Mouse (Mus musculus) heart, postnatal 14 days (tissue): Measurements from ENCODE around the gene Gm8126. TPM values are rescaled to one million over a fixed set of nuclear protein-coding genes. Genes with fewer than 3 reads are reported as not detected.
"Not testable (repeated sequence)": the region's sequence is repeated elsewhere in the genome, so short reads cannot be mapped to it uniquely, and the experiment has no call there.

Source experiments
- DNase-seq, 2 experiments: peaks; one replicate each; pipeline ENCODE4 v3.0.0; 2021 to 2022
- intact Hi-C: fragments of 180-260 bp; cut with DNase I; formaldehyde crosslinking; loops from one replicate; pipeline ENCODE4 v1.15.1; 2025
- long read RNA-seq, 2 experiments: library from polyadenylated mRNA; stranded (forward); transcript quantifications; one replicate each; pipeline ENCODE4 v2.0.0; 2021
- total RNA-seq, 2 experiments: library from RNA; stranded (reverse); gene quantifications; 2 replicates each; pipeline ENCODE4 v1.2.3; 2021

Gene Gm8126
- total RNA-seq, result not detected
- long read RNA-seq, experiment 1, result 0 reads
- long read RNA-seq, experiment 2, result 0 reads

GRCm38 (mm10) chr14:43258349-43258748 lies at the start of gene Gm8126:
Gm8126 (plus strand) TSS chr14:43258649.
- DNase-seq, intact Hi-C loops: not testable (repeated sequence)

- intact Hi-C loops, DNase-seq: not testable (repeated sequence)
Measured at GRCm38 (mm10) chr14:43235204-43235603, 23.2 kb upstream of the Gm8126 start, which contains the start of gene Gm8122. Gm8122 (minus strand) TSS chr14:43235304.

GRCm38 (mm10) chr14:43237769-43238168 lies 20.7 kb upstream of the Gm8126 start:
- intact Hi-C loops, DNase-seq: not testable (repeated sequence)

GRCm38 (mm10) chr14:43249611-43250170 lies 8.8 kb upstream of the Gm8126 start:
- DNase-seq, intact Hi-C loops: not testable (repeated sequence)

GRCm38 (mm10) chr14:43250549-43251253 lies 7.7 kb upstream of the Gm8126 start:
- DNase-seq, intact Hi-C loops: not testable (repeated sequence)

- intact Hi-C loops, DNase-seq: not testable (repeated sequence)
Measured at GRCm38 (mm10) chr14:43256511-43256910, 1.9 kb upstream of the Gm8126 start.

GRCm38 (mm10) chr14:43263421-43263820 lies 5.0 kb downstream of the Gm8126 start:
- intact Hi-C loops, DNase-seq: not testable (repeated sequence)

- DNase-seq, intact Hi-C loops: not testable (repeated sequence)
Measured at GRCm38 (mm10) chr14:43268521-43269084, 10.2 kb downstream of the Gm8126 start.

GRCm38 (mm10) chr14:43269211-43269610 lies 10.8 kb downstream of the Gm8126 start:
- DNase-seq, result not testable (repeated sequence)

GRCm38 (mm10) chr14:43273161-43273560 lies 14.7 kb downstream of the Gm8126 start:
- not testable (repeated sequence) for DNase-seq

More at GRCm38 (mm10) chr14:43269211-43269610, 10.8 kb downstream of the Gm8126 start:
- intact Hi-C loops, result not testable (repeated sequence)

GRCm38 (mm10) chr14:43274986-43275511 lies 16.6 kb downstream of the Gm8126 start, which contains the start of gene Gm9732:
Gm9732 (plus strand) TSS chr14:43275036.
- DNase-seq, result not testable (repeated sequence)
- intact Hi-C loops, result loop anchor here (10.0 kb wide), 1 partner anchor 280 kb away; no protein-coding TSS in a partner anchor

More at GRCm38 (mm10) chr14:43273161-43273560, 14.7 kb downstream of the Gm8126 start:
- intact Hi-C loops, result loop anchor here (10.0 kb wide), 1 partner anchor 282 kb away; no protein-coding TSS in a partner anchor

- intact Hi-C loops, result loop anchor here (10.0 kb wide), 1 partner anchor 279 kb away; no protein-coding TSS in a partner anchor
Measured at GRCm38 (mm10) chr14:43275752-43276151, 17.3 kb downstream of the Gm8126 start.

GRCm38 (mm10) chr14:43277468-43277867 lies 19.0 kb downstream of the Gm8126 start:
- DNase-seq, result not testable (repeated sequence)
- intact Hi-C loops, result loop anchor here (10.0 kb wide), 1 partner anchor 277 kb away; no protein-coding TSS in a partner anchor

More at GRCm38 (mm10) chr14:43275752-43276151, 17.3 kb downstream of the Gm8126 start:
- not testable (repeated sequence) for DNase-seq

- DNase-seq, result not testable (repeated sequence)
- intact Hi-C loops, result loop anchor here (10.0 kb wide), 1 partner anchor 277 kb away; no protein-coding TSS in a partner anchor
Measured at GRCm38 (mm10) chr14:43278146-43278545, 19.7 kb downstream of the Gm8126 start.

GRCm38 (mm10) chr14:43278681-43279080 lies 20.2 kb downstream of the Gm8126 start:
- DNase-seq, result not testable (repeated sequence)
- intact Hi-C loops, result loop anchor here (10.0 kb wide), 1 partner anchor 276 kb away; no protein-coding TSS in a partner anchor

- DNase-seq, intact Hi-C loops: not testable (repeated sequence)
Measured at GRCm38 (mm10) chr14:43293503-43293902, 35.1 kb downstream of the Gm8126 start, which contains the start of gene Gm8127. Gm8127 (minus strand) TSS chr14:43293832.
